Mouse (Mus musculus): ENCODE data around the gene Trim67.

Trim67 gene

DNA sequence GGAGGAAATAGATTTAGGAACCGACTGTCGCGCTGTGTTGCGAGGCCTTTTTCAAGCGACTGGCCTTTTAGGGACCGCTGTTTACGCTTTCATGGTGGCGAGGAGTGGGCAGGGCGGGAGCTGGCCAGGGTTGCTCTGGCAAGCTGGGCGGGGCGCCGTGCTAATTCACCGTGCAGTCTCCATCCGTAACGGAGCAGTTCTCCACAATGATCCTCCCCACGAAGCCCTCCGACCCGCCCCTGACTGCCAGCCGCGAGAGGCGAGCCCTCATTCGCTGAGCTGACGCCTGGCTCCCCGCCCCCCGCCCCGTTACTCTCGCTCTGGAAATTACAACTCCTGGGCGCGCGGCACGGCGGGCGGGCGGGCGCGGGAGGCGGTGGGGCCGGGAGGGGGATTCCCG is at the start of gene Trim67:
Trim67 (plus strand) TSS at position 385 of the 400 bp plus-strand sequence.
- in situ Hi-C loops (cut with MboI, MseI), result no loop called here

GRCm38 (mm10) chr8:124746661-124747060 is 46.2 kb upstream of the Trim67 start:
- in situ Hi-C loops (cut with MboI, MseI), result no loop called here

DNA sequence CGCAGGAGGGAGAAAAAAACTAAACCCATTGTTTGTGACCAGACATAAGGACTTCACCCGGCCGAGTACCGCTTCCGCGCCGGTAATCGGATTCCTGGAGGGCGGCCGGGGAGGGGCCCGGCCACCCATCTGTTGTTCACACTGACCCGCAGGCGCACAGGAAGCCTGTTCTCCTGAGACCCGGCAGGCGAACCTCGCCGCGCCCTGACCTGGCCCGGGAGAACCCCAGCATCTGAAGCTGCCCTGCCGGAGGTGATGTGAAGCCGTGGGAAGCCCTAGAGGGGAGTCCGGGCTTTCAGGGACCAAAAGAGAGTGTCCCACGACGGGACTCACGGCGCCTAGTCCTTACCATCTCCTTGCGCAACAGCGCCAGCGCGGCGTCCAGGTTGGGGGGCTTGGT is 41.7 kb upstream of the Trim67 start:
- in situ Hi-C loops (cut with MboI, MseI), result no loop called here

- in situ Hi-C loops (cut with MboI, MseI), result no loop called here
These were observed 41.2 kb upstream of the Trim67 start, which contains the start of gene Fam89a for GRCm38 (mm10) chr8:124751709-124752173. Gene Fam89a, minus strand, starts transcription at chr8:124751832.

- in situ Hi-C loops (cut with MboI, MseI), result no loop called here
These were observed 40.5 kb upstream of the Trim67 start for GRCm38 (mm10) chr8:124752325-124752862.

- in situ Hi-C loops (cut with MboI, MseI), result no loop called here
These were observed 38.6 kb upstream of the Trim67 start for GRCm38 (mm10) chr8:124754101-124754791.

DNA sequence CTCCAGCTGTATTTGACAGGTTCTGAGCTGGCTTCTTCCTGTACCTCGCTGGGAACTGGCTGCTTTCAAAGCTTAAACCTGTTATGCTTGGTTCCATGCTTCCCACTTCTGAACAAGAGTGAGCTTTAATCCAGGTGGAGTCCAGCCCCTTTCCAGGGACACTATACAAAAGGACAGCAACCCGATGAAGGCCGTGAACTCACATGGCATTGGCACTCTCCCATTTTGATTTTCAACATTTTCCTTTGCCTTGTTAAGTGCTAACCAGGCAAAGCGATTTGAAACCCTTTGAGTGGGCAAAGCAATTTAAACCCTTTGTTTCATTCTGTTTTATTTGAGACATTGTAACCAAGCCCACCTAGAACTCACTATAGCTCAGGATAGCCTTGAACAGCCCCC is 38.1 kb upstream of the Trim67 start:
- in situ Hi-C loops (cut with MboI, MseI), result no loop called here

DNA sequence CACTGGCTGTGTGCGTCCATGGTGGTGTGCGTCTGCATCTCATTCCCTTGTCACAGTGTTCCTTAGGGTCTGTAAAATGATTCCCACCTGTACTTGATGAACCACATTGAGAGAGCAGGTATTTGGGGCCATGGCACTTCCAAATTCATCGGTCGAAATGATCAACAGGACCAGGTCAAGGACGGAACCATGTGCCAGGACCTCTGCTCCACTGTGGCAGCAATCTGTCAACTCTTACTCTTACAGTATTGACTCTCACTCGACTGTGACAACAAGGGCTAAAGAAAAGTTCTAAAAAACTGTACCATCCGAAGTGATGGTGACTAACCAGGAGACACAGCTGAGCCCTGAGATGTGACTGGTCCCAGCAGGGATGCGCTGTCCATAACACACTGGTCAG is 37.4 kb upstream of the Trim67 start:
- in situ Hi-C loops (cut with MboI, MseI), result no loop called here

GRCm38 (mm10) chr8:124756153-124756552 is 36.7 kb upstream of the Trim67 start:
- in situ Hi-C loops (cut with MboI, MseI), result no loop called here

- in situ Hi-C loops (cut with MboI, MseI), result no loop called here
These were observed 36.3 kb upstream of the Trim67 start for GRCm38 (mm10) chr8:124756601-124757000.

DNA sequence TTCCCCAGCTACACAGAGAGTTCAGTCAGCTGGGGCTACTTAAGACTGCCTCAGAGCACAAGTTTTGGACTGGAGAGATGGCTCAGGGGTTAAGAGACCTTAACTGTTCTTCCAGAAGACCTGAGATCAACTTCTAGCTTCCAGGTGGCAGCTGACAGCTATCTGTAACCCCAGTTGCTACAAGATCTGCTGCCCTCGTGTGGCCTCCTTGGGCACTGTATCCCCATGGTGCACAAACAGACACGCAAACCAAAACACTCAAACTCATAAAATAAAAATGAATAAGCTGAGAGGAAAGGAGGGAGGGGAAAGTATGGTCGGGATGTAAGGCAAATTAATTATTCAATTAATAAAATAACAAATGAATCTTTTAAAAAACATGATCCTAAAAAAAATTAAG is 34.3 kb upstream of the Trim67 start:
- in situ Hi-C loops (cut with MboI, MseI), result no loop called here

DNA sequence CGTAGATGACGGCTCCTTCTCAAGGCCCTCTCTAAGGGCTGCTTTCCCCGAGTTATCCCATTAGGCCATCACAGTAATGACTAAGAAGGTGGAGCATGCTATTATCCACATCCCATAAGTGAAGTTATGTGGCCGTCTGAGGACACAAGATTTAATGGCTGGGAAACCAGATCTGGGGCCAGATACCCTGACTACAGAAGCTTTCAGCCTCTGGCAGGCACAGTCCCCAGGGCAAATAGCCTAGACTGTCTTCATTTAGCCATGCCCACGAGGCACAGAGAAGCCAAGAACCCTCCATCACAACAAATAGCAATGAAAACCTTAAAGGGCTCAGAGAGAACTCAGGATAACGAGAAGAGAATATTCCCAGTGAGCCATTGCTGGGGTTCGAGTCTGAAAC is 29.8 kb upstream of the Trim67 start:
- in situ Hi-C loops (cut with MboI, MseI), result loop anchor here (5.0 kb wide), 1 partner anchor 146 kb away; no protein-coding TSS in a partner anchor

DNA sequence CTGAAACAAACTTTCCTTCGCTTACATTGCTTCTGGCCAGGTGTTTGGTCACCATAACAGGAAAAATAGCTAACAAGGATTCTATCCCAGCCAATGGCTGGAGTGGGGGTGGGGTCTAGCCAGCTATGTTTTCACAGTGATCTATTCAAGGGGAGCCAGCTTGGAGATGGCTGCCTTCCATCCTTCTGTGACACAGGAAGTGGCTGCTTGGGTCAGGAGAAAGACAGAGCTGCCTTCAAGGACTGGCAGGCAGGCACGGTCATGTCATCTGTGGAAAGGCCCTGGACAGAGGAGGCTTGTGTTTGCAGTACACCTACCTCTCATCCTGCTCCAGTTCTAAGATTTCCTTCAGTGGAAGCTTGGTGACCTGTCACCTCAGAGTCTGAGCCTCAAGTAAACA is 20.5 kb upstream of the Trim67 start:
- in situ Hi-C loops (cut with MboI, MseI), result no loop called here

DNA sequence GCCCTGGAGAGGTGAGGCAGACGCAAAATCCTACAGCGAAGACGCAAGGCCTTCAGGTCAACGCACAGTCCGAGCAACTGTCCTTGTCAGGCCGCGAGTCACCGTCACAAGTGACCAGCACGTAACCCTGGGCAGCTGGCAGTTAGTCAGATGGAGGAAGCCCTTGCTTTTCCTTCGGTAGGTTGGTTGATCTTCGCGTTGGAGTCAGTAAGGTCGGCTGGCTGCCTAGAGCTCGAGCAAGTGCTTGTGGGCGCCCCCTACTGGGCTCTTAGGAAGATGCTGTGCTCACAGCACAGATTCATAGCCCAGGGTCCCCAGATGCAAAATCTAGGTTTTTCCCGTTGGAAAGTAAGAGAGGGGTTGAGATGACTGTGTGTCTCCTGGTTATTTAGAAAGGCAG is 17.2 kb upstream of the Trim67 start:
- in situ Hi-C loops (cut with MboI, MseI), result no loop called here

DNA sequence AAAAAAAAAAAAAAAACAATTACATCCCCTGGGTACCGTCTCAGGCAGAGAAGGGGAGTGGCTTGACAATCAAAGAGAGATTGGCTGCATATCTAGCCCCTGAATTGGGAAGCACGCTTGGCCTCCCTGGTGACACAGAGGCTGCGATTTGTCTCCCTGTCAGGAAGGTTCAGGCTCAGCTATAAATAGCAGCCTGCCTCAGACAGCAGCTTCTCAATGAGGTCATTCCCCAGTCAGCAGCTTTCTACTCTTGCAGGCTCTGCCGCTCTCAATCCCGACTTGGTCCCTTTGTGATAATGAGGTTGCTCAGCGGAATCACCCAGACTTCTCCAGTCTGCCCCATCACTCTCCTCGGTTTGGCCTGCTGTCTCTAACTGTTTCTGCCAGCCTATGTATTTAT is 12.7 kb upstream of the Trim67 start:
- in situ Hi-C loops (cut with MboI, MseI), result no loop called here

- in situ Hi-C loops (cut with MboI, MseI), result no loop called here
These were observed 10.5 kb upstream of the Trim67 start for GRCm38 (mm10) chr8:124782431-124782830.

GRCm38 (mm10) chr8:124783228-124783627 is 9.7 kb upstream of the Trim67 start:
- in situ Hi-C loops (cut with MboI, MseI), result no loop called here

DNA sequence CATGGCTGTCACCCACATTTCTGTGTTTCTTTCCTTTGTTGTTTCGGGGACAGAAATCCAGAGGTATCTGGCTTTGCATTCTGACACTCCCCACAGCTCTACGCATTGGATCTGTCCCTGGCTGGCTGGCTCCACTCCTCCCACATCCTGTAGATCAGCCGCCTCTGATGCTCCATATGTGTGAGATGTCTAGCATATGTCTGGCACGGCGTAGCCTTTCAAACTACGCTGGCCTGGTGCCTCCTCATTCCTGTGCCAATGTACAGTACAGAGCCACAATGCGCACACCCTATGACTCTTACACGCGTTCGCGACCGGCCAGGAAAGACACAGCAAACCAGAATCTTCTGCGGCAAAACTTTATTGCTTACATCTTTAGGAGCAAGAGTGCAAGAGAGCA is 8.3 kb upstream of the Trim67 start:
- in situ Hi-C loops (cut with MboI, MseI), result no loop called here

DNA sequence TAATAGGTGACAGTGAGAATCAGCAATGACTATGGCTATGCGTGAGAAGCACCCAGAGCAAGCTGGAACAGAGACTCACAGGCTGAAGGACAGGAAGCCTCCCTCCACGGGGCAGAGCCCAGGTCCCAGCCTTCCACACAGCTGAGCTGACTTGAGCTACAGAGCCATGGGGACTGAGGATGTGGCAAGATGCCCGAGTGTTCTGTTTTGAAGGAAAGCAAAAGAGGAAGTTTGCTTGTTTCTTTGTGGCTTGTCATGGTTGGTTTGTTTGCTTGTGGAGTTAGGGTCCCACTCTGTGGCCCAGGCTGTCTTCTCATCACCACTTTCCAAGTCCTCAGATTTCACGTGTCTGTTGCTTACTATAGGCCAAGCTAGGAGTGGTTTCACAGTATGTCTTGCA is 2.2 kb upstream of the Trim67 start:
- in situ Hi-C loops (cut with MboI, MseI), result no loop called here

DNA sequence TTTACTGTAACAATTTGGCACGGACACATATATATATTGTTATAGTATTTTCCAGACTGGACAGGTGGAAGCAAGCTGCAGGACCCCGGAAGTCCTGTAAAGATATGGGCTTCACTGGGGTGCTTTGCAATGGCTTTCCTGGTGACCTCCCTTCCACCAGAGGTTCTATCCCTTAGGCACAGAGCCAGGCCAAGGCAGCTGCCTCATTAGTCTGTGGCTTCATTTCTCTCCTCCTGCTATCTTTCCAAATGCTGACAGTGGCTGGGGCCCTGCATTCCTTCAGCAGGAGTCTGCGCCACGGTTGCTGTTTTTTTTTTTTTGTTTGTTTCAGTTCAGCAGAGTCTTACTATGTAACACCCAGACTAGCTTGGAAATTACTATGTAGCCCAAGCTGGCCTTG is 1.1 kb upstream of the Trim67 start:
- in situ Hi-C loops (cut with MboI, MseI), result no loop called here

- in situ Hi-C loops (cut with MboI, MseI), result no loop called here
These were observed 706 bp upstream of the Trim67 start for GRCm38 (mm10) chr8:124792186-124792585.

DNA sequence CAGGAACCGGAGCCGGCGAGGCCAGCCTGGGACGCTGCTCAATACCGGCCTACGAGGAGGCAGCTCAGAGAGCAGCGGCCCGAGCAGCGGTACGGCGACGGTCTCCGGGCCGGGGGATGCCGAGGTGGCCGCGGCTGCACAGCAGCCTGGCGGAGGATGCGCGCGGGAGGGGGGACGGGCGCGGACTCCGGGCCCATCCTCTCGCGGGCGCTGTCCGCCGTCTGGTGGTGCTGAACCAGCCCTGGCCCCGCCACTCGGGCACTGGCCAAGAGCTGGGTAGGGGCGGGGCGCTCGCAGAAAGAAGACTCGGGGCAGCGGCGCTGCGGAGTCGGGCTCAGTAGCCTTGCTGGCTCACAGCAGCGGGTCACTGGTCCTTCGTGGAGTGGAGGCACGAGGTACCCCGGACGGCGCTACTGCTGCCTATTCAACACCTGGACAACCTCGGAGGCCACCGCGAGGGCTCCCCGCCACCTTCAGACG is 320 bp downstream of the Trim67 start:
- in situ Hi-C loops (cut with MboI, MseI), result no loop called here

All from T-helper 2 cell (primary cell).